Comparison of ENCODE assay signal across 10 mouse cellular contexts in the genomic region with DNA sequence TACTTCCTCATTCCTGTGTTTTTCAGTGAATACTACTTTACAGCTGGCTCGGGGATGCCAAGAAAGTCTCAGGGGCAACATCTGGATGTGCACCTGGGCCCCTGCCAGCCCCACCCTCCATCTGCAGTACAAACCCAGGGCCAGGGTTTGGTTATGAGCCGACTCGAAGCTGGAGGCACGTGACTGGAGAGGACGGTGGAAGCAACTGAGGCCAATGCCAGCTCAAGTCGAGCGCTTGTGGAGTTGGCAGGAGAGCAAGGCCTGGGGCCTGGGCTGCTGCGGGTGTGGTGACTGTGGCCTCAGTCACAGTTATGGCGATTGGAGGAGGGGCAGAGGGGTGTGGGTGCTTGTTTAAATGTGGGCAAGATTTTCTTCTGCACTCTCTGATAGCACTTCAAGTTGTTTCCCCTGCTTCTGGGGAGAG. TPM values are rescaled to one million over a fixed set of nuclear protein-coding genes. Genes with fewer than 3 reads are reported as not detected.
DNase-seq lines count a peak whose midpoint lies in the region; ATAC-seq and TF ChIP-seq lines count a peak whose summit lies in the region.
"Had no signal": no experiment of that assay in that cellular context is flagged by ENCODE, and none has a peak within 500 bp of the region (broad histone marks: within the 10 kb centered on the region; RNA-seq: fewer than 3 reads in every experiment).

No protein-coding gene starts in this region.

- no peak overlapping the region for H3K4me2 ChIP-seq in midbrain, postnatal 0 days (ENCODE audit: low read depth, low read length, poor library complexity, severe bottlenecking)
- H3K4me2 ChIP-seq: hindbrain, embryonic 15.5 days had no signal

- ATAC-seq in midbrain, postnatal 0 days (ENCODE audit: low FRiP score): no peak

- WGBS in midbrain, postnatal 0 days: 87% methylated on average over 9 of the region's 9 CpGs

- H3K4me3 ChIP-seq in megakaryocyte, embryonic 14.5 days (replicated peaks): peak overlapping the region; percentile 42
- no peak overlapping the region for H3K4me3 ChIP-seq in midbrain, postnatal 0 days (ENCODE audit: low read depth, low read length)
- H3K4me3 ChIP-seq: hindbrain, embryonic 15.5 days; layer of hippocampus, adult 2 months had no signal

- no peak for TF ChIP-seq CTCF in midbrain, postnatal 0 days (IDR thresholded peaks at IDR 0.05)

- H3K9ac ChIP-seq in midbrain, postnatal 0 days (replicated peaks; ENCODE audit: low read length, poor library complexity, severe bottlenecking): no peak overlapping the region
- H3K9ac ChIP-seq: hindbrain, embryonic 15.5 days had no signal

- H3K36me3 ChIP-seq in megakaryocyte, embryonic 14.5 days (replicated peaks; ENCODE audit: low read length): no peaks in the 10 kb centered on the region
- no peaks in the 10 kb centered on the region for H3K36me3 ChIP-seq in midbrain, postnatal 0 days (ENCODE audit: insufficient read depth, low read length)
- H3K36me3 ChIP-seq: hindbrain, embryonic 15.5 days had no signal

- peak; percentile 80 for DNase-seq in 3134 (ENCODE audit: extremely low read depth, insufficient read length, low spot score)
- DNase-seq in A20 (ENCODE audit: low read depth, low spot score): peak; percentile 81
- peak; percentile 33 for DNase-seq in gastrocnemius, postnatal 14 days
- DNase-seq in right cerebral cortex, postnatal 4 days: no peak
- no peak for DNase-seq in midbrain, postnatal 0 days (ENCODE audit: low spot score)
- no peak for DNase-seq in cerebellum, adult 11 months
- DNase-seq: lung, adult 2 months had no signal

- no peaks in the 10 kb centered on the region for H3K9me3 ChIP-seq in megakaryocyte, embryonic 14.5 days
- no peaks in the 10 kb centered on the region for H3K9me3 ChIP-seq in midbrain, postnatal 0 days (ENCODE audit: low read length)
- H3K9me3 ChIP-seq: hindbrain, embryonic 15.5 days had no signal

- H3K4me1 ChIP-seq in megakaryocyte, embryonic 14.5 days: peaks cover 79% of the 10 kb centered on the region
- H3K4me1 ChIP-seq in midbrain, postnatal 0 days (ENCODE audit: insufficient read depth, low read length): no peaks in the 10 kb centered on the region
- H3K4me1 ChIP-seq: hindbrain, embryonic 15.5 days had no signal

- intact Hi-C loops in gastrocnemius, postnatal 14 days (cut with DNase I; ENCODE audit: low total_unique reads): no loop called here

- no peak overlapping the region for H3K27ac ChIP-seq in midbrain, postnatal 0 days (ENCODE audit: low read depth, low read length)
- H3K27ac ChIP-seq: hindbrain, embryonic 15.5 days; layer of hippocampus, adult 2 months had no signal

- H3K27me3 ChIP-seq in megakaryocyte, embryonic 14.5 days (replicated peaks): peaks cover 16% of the 10 kb centered on the region
- H3K27me3 ChIP-seq in midbrain, postnatal 0 days (ENCODE audit: insufficient read depth, low read length): no peaks in the 10 kb centered on the region
- H3K27me3 ChIP-seq: hindbrain, embryonic 15.5 days had no signal

RNA-seq across cellular contexts. Expression of gene Elf4, which starts 27.4 kb away (rescaled TPM):
- total RNA-seq in gastrocnemius, postnatal 14 days (2021): 1 to 10 TPM; 3.9 to 4.7 TPM
- polyA plus RNA-seq in megakaryocyte, embryonic 14.5 days (2012; ENCODE audit: insufficient read depth, low replicate concordance): 2.6 and 3.5 TPM in 2 replicates
- 0.99 and 1.2 TPM in 2 replicates for total RNA-seq in midbrain, postnatal 0 days (2014; rRNA removed)
- polyA plus RNA-seq in midbrain, postnatal 0 days (2015; fragmentation: Nextera tagmentation; extraction: Ambion mirVana): 0.22 and 0.23 TPM in 2 replicates

Comparison
In these comparisons a context has a peak if more than half of its experiments do, and no peak if none do; other contexts are left out.
1. DNase-seq: peak in 3134 (single experiment), A20 (single experiment) and gastrocnemius, postnatal 14 days (single experiment); none in right cerebral cortex, postnatal 4 days (single experiment), midbrain, postnatal 0 days (single experiment) and cerebellum, adult 11 months (single experiment).